Mouse (Mus musculus) lung, postnatal 0 days (tissue): ENCODE data around the gene Il1rl2.

Source experiments
- CTCF ChIP-seq: IDR thresholded peaks from 2 replicates; pipeline ENCODE4 v1.5.1; 2016; ENCODE audit warnings: antibody characterized with exemption, mild to moderate bottlenecking
- EP300 ChIP-seq: IDR thresholded peaks from 2 replicates; pipeline ENCODE4 v1.6.1; 2016; ENCODE audit warnings: antibody characterized with exemption, mild to moderate bottlenecking, control low read depth

GRCm38 (mm10) chr1:40378794-40379193, 54.4 kb downstream of the Il1rl2 start:
- TF ChIP-seq EP300 (no peak), CTCF (peak; percentile 98)
